Mouse (Mus musculus) forebrain, postnatal 0 days (tissue): ENCODE results near the gene Zic1. TPM values are rescaled to one million over a fixed set of nuclear protein-coding genes. Genes with fewer than 3 reads are reported as not detected.

Experiments used
- ATAC-seq: fragments of 200-750 bp; cut with Nextera tagmentation; 2 replicates; pipeline ENCODE4 v1.8.0; 2017; ENCODE audit warnings: mild to moderate bottlenecking, moderate library complexity
- DNase-seq: peaks from one replicate; pipeline ENCODE4 v3.0.0-alpha.2; 2015
- H3K27ac ChIP-seq: fragments of 300-500 bp; sonication (generic); 2 replicates; pipeline ENCODE4 v1.5.1; 2014; ENCODE audit warnings: low read depth, mild to moderate bottlenecking, antibody characterized with exemption, low read length, moderate library complexity, mixed read lengths
- H3K27me3 ChIP-seq: fragments of 300-500 bp; sonication (generic); 2 replicates; pipeline ENCODE4 v1.6.1; 2014; ENCODE audit warnings: mild to moderate bottlenecking, low read length, mixed read lengths; ENCODE audit not compliant: insufficient read depth
- H3K36me3 ChIP-seq: fragments of 300-500 bp; sonication (generic); 2 replicates; pipeline ENCODE4 v1.6.1; 2014; ENCODE audit warnings: mild to moderate bottlenecking, moderate library complexity; ENCODE audit not compliant: insufficient read depth
- H3K4me1 ChIP-seq: fragments of 300-500 bp; sonication (generic); 2 replicates; pipeline ENCODE4 v1.6.1; 2014; ENCODE audit warnings: antibody characterized with exemption; ENCODE audit not compliant: insufficient read depth
- H3K4me2 ChIP-seq: fragments of 300-500 bp; sonication (generic); 2 replicates; pipeline ENCODE4 v1.6.1; 2014; ENCODE audit warnings: low read depth, mild to moderate bottlenecking, moderate library complexity
- H3K4me3 ChIP-seq: fragments of 300-500 bp; sonication (generic); 2 replicates; pipeline ENCODE4 v1.5.1; 2014; ENCODE audit warnings: low read depth, low read length, mixed read lengths
- H3K9ac ChIP-seq: fragments of 300-500 bp; sonication (generic); 2 replicates; pipeline ENCODE4 v1.6.1; 2014; ENCODE audit warnings: mild to moderate bottlenecking
- H3K9me3 ChIP-seq: fragments of 300-500 bp; sonication (generic); 2 replicates; pipeline ENCODE4 v1.6.1; 2016; ENCODE audit warnings: low read length
- CTCF ChIP-seq: sonication (generic); IDR thresholded peaks from 2 replicates; pipeline ENCODE4 v1.5.1; 2016; ENCODE audit warnings: antibody characterized with exemption, control low read depth, low read depth
- WGBS: fragments of 180-500 bp; shearing (Covaris S2); extraction: QIAGEN DNeasy Blood & Tissue Kit; methylation state at CpG from one replicate; pipeline ENCODE4 v1.1.7; 2014; 5-methylcytosine and 5-hydroxymethylcytosine counted together
- polyA plus RNA-seq: library from polyadenylated mRNA; unstranded; fragments of >200 nt; fragmentation: Nextera tagmentation; extraction: Ambion mirVana; gene quantifications from 2 replicates; pipeline ENCODE4 v1.2.1, GENCODE M21; 2015
- total RNA-seq: library from RNA; depleted of rRNA; stranded (reverse); fragments of >200 nt; gene quantifications from 2 replicates; pipeline ENCODE4 v1.2.3, GENCODE M21; 2014

The Zic1 gene
- total and polyA plus RNA-seq, 2 experiments from 2014 or later: 8.9 to 127 TPM

GRCm38 (mm10) chr9:91379781-91380457 lies 14.3 kb upstream of the Zic1 start:
- H3K27ac ChIP-seq: peak overlapping the region; percentile 68
- no peaks in the 10 kb centered on the region for H3K36me3 ChIP-seq
- peak overlapping the region; percentile 58 for H3K4me2 ChIP-seq
- peak overlapping the region; percentile 2; the same call in 1 of the 2 replicates for H3K4me3 ChIP-seq
- H3K9me3 ChIP-seq: no peaks in the 10 kb centered on the region
- no peak for DNase-seq
- 12% methylated on average over 10 of the region's 10 CpGs for WGBS
- ATAC-seq: no peak
- 0 out of 2 replicates have a peak overlapping the region, but pooled peaks have one; percentile 55 for H3K9ac ChIP-seq
- no peaks in the 10 kb centered on the region for H3K4me1 ChIP-seq
- H3K27me3 ChIP-seq: peaks cover 75% of the 10 kb centered on the region
- no peak for TF ChIP-seq CTCF

- WGBS: 14% methylated on average over 8 of the region's 8 CpGs
- peaks cover 76% of the 10 kb centered on the region for H3K27me3 ChIP-seq
- H3K9me3 ChIP-seq: no peaks in the 10 kb centered on the region
- no peaks in the 10 kb centered on the region for H3K4me1 ChIP-seq
- 0 out of 2 replicates have a peak overlapping the region, but pooled peaks have one; percentile 6 for H3K9ac ChIP-seq
- H3K27ac ChIP-seq: peak overlapping the region; percentile 68
- no peak for TF ChIP-seq CTCF
- no peak for ATAC-seq
- H3K36me3 ChIP-seq: no peaks in the 10 kb centered on the region
- H3K4me2 ChIP-seq: peak overlapping the region; percentile 58
- DNase-seq: no peak
- H3K4me3 ChIP-seq: no peak overlapping the region; the same call in 1 of the 2 replicates
Measured at GRCm38 (mm10) chr9:91379300-91379635, 13.7 kb upstream of the Zic1 start.

- no peak for TF ChIP-seq CTCF
- peak overlapping the region; percentile 12 for H3K4me3 ChIP-seq
- H3K4me2 ChIP-seq: peak overlapping the region; percentile 58
- DNase-seq (peak; percentile 27), ATAC-seq (0 out of 2 replicates have a peak, but pooled peaks have one; percentile 4)
- peak overlapping the region; percentile 68 for H3K27ac ChIP-seq
- no peaks in the 10 kb centered on the region for H3K36me3 ChIP-seq
- peak overlapping the region; percentile 6 for H3K9ac ChIP-seq
- peaks cover 72% of the 10 kb centered on the region for H3K27me3 ChIP-seq
- no peaks in the 10 kb centered on the region for H3K9me3 ChIP-seq
- no peaks in the 10 kb centered on the region for H3K4me1 ChIP-seq
- WGBS: 4% methylated on average over 48 of the region's 48 CpGs
Measured at GRCm38 (mm10) chr9:91378411-91379299, 13.0 kb upstream of the Zic1 start.

GRCm38 (mm10) chr9:91377873-91378150 lies 12.2 kb upstream of the Zic1 start:
- H3K4me1 ChIP-seq: no peaks in the 10 kb centered on the region
- WGBS: 3% methylated on average over 16 of the region's 16 CpGs
- no peaks in the 10 kb centered on the region for H3K9me3 ChIP-seq
- peak overlapping the region; percentile 58 for H3K4me2 ChIP-seq
- peak overlapping the region; percentile 68; the same call in 1 of the 2 replicates for H3K27ac ChIP-seq
- H3K36me3 ChIP-seq: no peaks in the 10 kb centered on the region
- H3K4me3 ChIP-seq: peak overlapping the region; percentile 12; the same call in 1 of the 2 replicates
- ATAC-seq (peak; percentile 59; the same call in 1 of the 2 replicates), DNase-seq (peak; percentile 57)
- no peak for TF ChIP-seq CTCF
- no peak overlapping the region for H3K9ac ChIP-seq
- peaks cover 68% of the 10 kb centered on the region for H3K27me3 ChIP-seq

GRCm38 (mm10) chr9:91377036-91377872 lies 11.6 kb upstream of the Zic1 start:
- Histone ChIP-seq H3K27me3 (peaks cover 67% of the 10 kb centered on the region), H3K9ac (no peak overlapping the region), H3K27ac (peak overlapping the region; percentile 57), H3K36me3 (no peaks in the 10 kb centered on the region), H3K4me1 (no peaks in the 10 kb centered on the region), H3K4me3 (peak overlapping the region; percentile 12), H3K4me2 (peak overlapping the region; percentile 58; the same call in 1 of the 2 replicates), H3K9me3 (no peaks in the 10 kb centered on the region)
- 13% methylated on average over 14 of the region's 14 CpGs for WGBS
- TF ChIP-seq CTCF: no peak
- DNase-seq (no peak), ATAC-seq (peak; percentile 18; the same call in 1 of the 2 replicates)

- no peak for DNase-seq
- WGBS: 42% methylated on average over 4 of the region's 4 CpGs
- no peaks in the 10 kb centered on the region for H3K9me3 ChIP-seq
- no peak overlapping the region for H3K9ac ChIP-seq
- no peak overlapping the region for H3K27ac ChIP-seq
- no peak overlapping the region for H3K4me3 ChIP-seq
- no peaks in the 10 kb centered on the region for H3K4me1 ChIP-seq
- no peak for ATAC-seq
- peaks cover 77% of the 10 kb centered on the region for H3K27me3 ChIP-seq
- no peaks in the 10 kb centered on the region for H3K36me3 ChIP-seq
- H3K4me2 ChIP-seq: no peak overlapping the region
- no peak for TF ChIP-seq CTCF
Measured at GRCm38 (mm10) chr9:91374665-91375064, 9.1 kb upstream of the Zic1 start.
